Mouse (Mus musculus) liver, postnatal 0 days (tissue): Measurements from ENCODE around the gene Lrrc59. TPM values are rescaled to one million over a fixed set of nuclear protein-coding genes. Genes with fewer than 3 reads are reported as not detected.
A peak's percentile ranks its signal among the peaks of the same experiment; 100 is the strongest.

Experiments
- ATAC-seq: fragments of 200-750 bp; cut with Nextera tagmentation; 2 replicates; pipeline ENCODE4 v1.8.0; 2017; ENCODE audit warnings: mild to moderate bottlenecking, moderate library complexity
- DNase-seq: peaks from one replicate; pipeline ENCODE4 v3.0.0-alpha.2; 2016
- H3K27ac ChIP-seq: fragments of 300-500 bp; sonication (generic); 2 replicates; pipeline ENCODE4 v1.5.1; 2014; ENCODE audit warnings: antibody characterized with exemption, moderate library complexity, mild to moderate bottlenecking, low read depth
- H3K27me3 ChIP-seq: fragments of 300-500 bp; sonication (generic); 2 replicates; pipeline ENCODE4 v1.6.1; 2014; ENCODE audit warnings: low read length, control low read depth, mixed read lengths; ENCODE audit not compliant: insufficient read depth
- H3K36me3 ChIP-seq: fragments of 300-500 bp; sonication (generic); replicated peaks from 2 replicates; pipeline ENCODE4 v1.6.1; 2014; ENCODE audit warnings: mild to moderate bottlenecking, control low read depth, low read length, moderate library complexity, mixed read lengths; ENCODE audit not compliant: insufficient read depth
- H3K4me1 ChIP-seq: fragments of 300-500 bp; sonication (generic); 2 replicates; pipeline ENCODE4 v1.6.1; 2014; ENCODE audit warnings: antibody characterized with exemption, mild to moderate bottlenecking, control low read depth; ENCODE audit not compliant: insufficient read depth
- H3K4me2 ChIP-seq: fragments of 300-500 bp; sonication (generic); 2 replicates; pipeline ENCODE4 v1.6.1; 2014; ENCODE audit warnings: low read depth, mild to moderate bottlenecking, low read length, moderate library complexity, mixed read lengths
- H3K4me3 ChIP-seq: fragments of 300-500 bp; sonication (generic); 2 replicates; pipeline ENCODE4 v1.5.1; 2014; ENCODE audit warnings: low read depth, low read length
- H3K9ac ChIP-seq: fragments of 300-500 bp; sonication (generic); replicated peaks from 2 replicates; pipeline ENCODE4 v1.6.1; 2014; ENCODE audit warnings: mild to moderate bottlenecking, moderate library complexity
- H3K9me3 ChIP-seq: fragments of 300-500 bp; sonication (generic); 2 replicates; pipeline ENCODE4 v1.6.1; 2016; ENCODE audit warnings: mild to moderate bottlenecking, control low read depth, low read length, mixed read lengths
- CTCF ChIP-seq: sonication (generic); IDR thresholded peaks from 2 replicates; pipeline ENCODE4 v1.5.1; 2016; ENCODE audit warnings: antibody characterized with exemption, low read depth
- EP300 ChIP-seq: IDR thresholded peaks from 2 replicates; pipeline ENCODE4 v1.6.1; 2016; ENCODE audit warnings: antibody characterized with exemption, low read depth, mild to moderate bottlenecking
- WGBS: fragments of 180-500 bp; shearing (Covaris S2); extraction: QIAGEN DNeasy Blood & Tissue Kit; methylation state at CpG from one replicate; pipeline ENCODE4 v1.1.7; 2014; ENCODE audit not compliant: insufficient replicate concordance; 5-methylcytosine and 5-hydroxymethylcytosine counted together
- polyA plus RNA-seq: library from polyadenylated mRNA; unstranded; fragments of >200 nt; fragmentation: Nextera tagmentation; extraction: Ambion mirVana; gene quantifications from 2 replicates; pipeline ENCODE4 v1.2.1, GENCODE M21; 2015

Lrrc59 gene
- polyA plus RNA-seq, 1 experiment from 2014 or later, result 57.0 TPM

DNA sequence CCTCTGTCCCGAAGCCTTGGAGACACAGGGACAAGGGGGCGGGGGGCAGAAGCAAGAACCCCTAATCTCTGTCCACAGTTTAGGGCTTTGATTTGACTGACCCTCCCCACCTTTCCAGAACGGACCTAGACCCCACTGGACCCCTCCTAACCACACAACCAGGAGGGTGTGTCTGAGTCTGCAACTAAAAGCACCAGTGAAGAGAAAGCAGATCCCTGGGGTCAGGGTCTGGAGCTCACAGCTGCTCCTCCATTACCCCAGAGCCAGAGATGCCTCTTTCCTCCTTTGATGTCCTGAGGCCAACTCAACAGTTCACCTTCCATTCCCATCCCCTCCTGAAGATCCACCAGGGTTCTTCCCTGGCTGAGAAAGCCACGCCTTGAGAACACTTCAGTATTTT is 46.7 kb downstream of the Lrrc59 start:
- ATAC-seq (no peak), DNase-seq (no peak)
- no peak for TF ChIP-seq EP300
- no peak for TF ChIP-seq CTCF
- H3K36me3 ChIP-seq, result no peaks in the 10 kb centered on the region
- peak overlapping the region; percentile 75 for H3K4me3 ChIP-seq
- peak overlapping the region; percentile 78 for H3K4me2 ChIP-seq
- no peaks in the 10 kb centered on the region for H3K27me3 ChIP-seq
- 55% methylated on average over 4 of the region's 4 CpGs for WGBS
- H3K9ac ChIP-seq, result peak overlapping the region; percentile 86
- H3K27ac ChIP-seq, result no peak overlapping the region
- no peaks in the 10 kb centered on the region for H3K9me3 ChIP-seq
- H3K4me1 ChIP-seq, result 0 out of 2 replicates have a peak, but pooled peaks cover 8% of the 10 kb centered on the region

DNA sequence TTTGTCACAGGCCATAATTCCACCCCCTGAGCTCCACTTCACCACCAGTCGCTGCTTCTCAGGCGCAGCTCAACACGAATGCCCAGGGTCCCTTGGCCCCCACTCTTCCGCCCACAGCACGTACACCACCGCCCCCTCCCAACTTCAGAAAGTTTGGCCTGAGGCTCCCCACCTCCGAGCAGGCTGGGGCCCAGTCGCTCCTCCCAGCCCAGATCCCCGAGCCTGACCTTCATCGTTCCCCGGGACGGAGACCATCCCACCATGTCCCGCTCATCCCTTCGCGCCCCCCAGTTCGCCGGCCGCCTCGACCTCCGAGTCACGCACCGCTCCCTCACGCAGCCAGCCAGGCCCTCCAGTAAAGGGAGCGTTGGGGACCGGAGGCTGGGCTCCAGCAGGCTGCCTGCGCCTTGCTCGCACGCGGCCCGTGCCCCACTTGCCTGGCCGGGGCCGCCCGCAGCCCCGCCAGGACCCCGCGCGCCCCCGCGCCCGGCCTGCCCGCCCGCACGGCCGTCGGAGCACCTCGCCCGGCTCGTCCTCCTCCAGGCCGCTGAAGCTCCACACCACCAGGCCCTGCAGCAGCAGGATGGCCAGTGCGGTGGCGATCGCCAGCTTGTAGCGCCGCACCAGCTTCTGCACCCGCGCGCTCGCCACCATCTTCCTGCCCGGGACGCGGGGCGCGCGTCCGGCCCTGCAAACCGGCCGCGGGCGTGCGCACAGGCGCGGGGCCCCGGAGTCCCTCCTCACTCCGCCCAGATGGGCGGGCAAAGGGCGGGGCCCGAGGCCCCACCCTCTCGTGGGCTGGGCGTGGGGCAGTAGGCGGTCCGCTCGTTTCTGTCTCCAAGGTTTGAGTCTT is 47.4 kb downstream of the Lrrc59 start, which contains the start of gene Xylt2:
Xylt2 (minus strand) TSS at position 762 of the 853 bp plus-strand sequence.
- H3K27ac ChIP-seq, result 0 out of 2 replicates have a peak within 1 kb of the TSS, but pooled peaks have one; percentile 24
- TF ChIP-seq EP300 (no peak), CTCF (no peak)
- under 1% methylated on average over 58 of the region's 82 CpGs for WGBS

DNA sequence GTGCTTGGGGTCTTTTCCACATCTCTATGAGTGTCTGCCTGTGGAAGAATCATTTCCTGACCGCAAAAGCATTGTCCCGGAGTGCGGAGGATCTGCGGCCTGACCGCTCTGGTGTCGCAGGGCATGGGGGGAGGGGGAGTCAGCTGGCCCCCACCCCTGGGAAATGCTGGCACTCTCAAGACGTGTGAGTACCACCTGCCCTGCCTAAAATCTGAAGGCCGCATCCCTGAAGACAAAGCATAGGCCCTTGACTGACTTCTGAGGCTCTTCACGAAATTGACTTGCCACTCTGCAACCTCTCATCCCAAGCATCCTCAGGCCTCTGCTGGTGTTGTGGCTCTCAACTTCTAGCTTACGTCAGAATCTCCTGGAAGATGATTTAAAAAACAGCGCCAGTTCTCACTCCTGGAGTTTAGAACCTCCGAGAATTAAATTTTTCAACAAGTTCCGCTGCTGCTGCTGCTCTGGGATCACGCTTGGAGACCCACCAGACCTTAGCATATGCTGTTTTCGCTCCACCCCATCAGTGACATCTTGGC is 48.1 kb downstream of the Lrrc59 start:
- H3K27ac ChIP-seq, result no peak overlapping the region
- no peaks in the 10 kb centered on the region for H3K36me3 ChIP-seq
- 32% methylated on average over 15 of the region's 15 CpGs for WGBS
- H3K27me3 ChIP-seq, result no peaks in the 10 kb centered on the region
- H3K9me3 ChIP-seq, result no peaks in the 10 kb centered on the region
- no peak overlapping the region for H3K9ac ChIP-seq
- H3K4me2 ChIP-seq, result peak overlapping the region; percentile 78
- no peak for TF ChIP-seq CTCF
- no peak for TF ChIP-seq EP300
- no peak for DNase-seq
- H3K4me1 ChIP-seq, result 0 out of 2 replicates have a peak, but pooled peaks cover 8% of the 10 kb centered on the region
- H3K4me3 ChIP-seq, result peak overlapping the region; percentile 75
- ATAC-seq, result no peak; the same call in 1 of the 2 replicates

More for the DNA sequence above, 47.4 kb downstream of the Lrrc59 start, which contains the start of gene Xylt2:
- H3K4me1 ChIP-seq, result 0 out of 2 replicates have a peak, but pooled peaks cover 8% of the 10 kb centered on the region
- peak within 1 kb of the TSS; percentile 78 for H3K4me2 ChIP-seq
- DNase-seq, result peak; percentile 95
- H3K9me3 ChIP-seq, result no peaks in the 10 kb centered on the region
- H3K9ac ChIP-seq, result peak within 1 kb of the TSS; percentile 86
- peak; percentile 98 for ATAC-seq
- H3K36me3 ChIP-seq, result no peaks in the 10 kb centered on the region
- peak within 1 kb of the TSS; percentile 75 for H3K4me3 ChIP-seq
- no peaks in the 10 kb centered on the region for H3K27me3 ChIP-seq

DNA sequence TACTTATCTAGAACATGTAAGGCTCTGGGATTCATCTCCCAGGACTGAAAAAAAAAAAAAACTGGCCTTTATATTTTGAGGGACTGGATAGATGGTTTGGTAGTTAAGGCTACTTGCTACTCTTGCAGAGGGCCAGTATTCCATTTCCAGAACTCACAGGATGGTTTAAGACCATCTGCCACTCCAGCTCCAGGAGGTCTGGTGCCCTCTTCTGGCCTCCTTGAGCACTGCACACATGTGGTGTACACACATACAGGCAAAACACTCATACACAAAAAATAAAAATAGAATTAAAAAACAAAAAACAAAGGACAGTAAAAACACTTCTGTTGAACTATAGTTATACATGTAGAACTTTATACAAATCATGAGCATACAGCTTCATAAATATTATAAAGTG is 51.1 kb downstream of the Lrrc59 start:
- H3K9me3 ChIP-seq, result no peaks in the 10 kb centered on the region
- H3K9ac ChIP-seq, result no peak overlapping the region
- 0 out of 2 replicates have a peak, but pooled peaks cover 6% of the 10 kb centered on the region for H3K4me1 ChIP-seq
- H3K4me3 ChIP-seq, result no peak overlapping the region
- TF ChIP-seq EP300, result no peak
- peak; percentile 43 for TF ChIP-seq CTCF
- H3K36me3 ChIP-seq, result no peaks in the 10 kb centered on the region
- no peak for ATAC-seq
- no peak for DNase-seq
- no peak overlapping the region for H3K4me2 ChIP-seq
- no peaks in the 10 kb centered on the region for H3K27me3 ChIP-seq
- H3K27ac ChIP-seq, result no peak overlapping the region

DNA sequence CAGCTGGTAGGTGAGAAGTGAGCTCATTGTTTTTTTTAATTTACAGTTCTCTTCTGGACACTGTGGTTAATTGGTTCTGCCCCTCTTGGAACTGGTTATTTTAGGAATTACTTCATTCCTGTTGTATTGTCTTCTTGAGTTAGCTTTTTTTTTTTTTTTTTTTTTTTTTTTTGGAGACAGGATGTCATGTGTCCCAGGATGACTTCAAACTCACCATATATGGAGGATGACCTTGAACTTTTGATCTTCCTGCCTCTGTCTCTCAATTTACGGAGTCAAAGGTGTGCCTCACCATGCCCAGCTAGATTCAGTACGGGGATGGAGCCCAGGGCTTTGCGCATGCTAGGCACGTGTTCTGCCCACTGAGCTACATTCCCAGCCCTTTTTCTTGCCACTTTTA is 52.1 kb downstream of the Lrrc59 start:
- 71% methylated on average over 4 of the region's 4 CpGs for WGBS
- no peak overlapping the region for H3K9ac ChIP-seq
- no peak overlapping the region for H3K4me2 ChIP-seq
- no peaks in the 10 kb centered on the region for H3K4me1 ChIP-seq
- H3K27ac ChIP-seq, result no peak overlapping the region
- DNase-seq (no peak), ATAC-seq (no peak)
- no peak overlapping the region for H3K4me3 ChIP-seq
- H3K27me3 ChIP-seq, result no peaks in the 10 kb centered on the region
- no peaks in the 10 kb centered on the region for H3K9me3 ChIP-seq
- H3K36me3 ChIP-seq, result no peaks in the 10 kb centered on the region
- TF ChIP-seq CTCF, result no peak
- TF ChIP-seq EP300, result no peak

DNA sequence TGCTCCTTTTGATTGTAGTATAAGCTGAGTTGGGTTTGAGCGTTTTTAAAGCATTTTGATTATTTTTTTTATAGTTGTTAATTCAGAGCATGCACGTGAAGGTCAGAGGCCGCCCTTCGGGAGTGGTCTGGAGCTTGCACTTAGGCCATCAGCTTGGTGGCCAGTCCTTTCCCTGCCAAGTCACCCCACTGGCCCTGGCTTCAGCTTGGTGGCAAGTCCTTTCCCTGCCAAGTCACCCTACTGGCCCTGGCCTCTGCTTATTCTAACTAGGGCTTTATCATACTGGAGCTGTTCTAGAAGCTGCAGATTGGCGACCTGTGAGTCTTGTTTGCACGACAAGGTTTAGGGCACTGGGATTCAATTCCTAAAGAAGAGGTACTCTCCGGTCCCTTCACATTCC is 52.9 kb downstream of the Lrrc59 start:
- Histone ChIP-seq H3K4me1 (no peaks in the 10 kb centered on the region), H3K9me3 (no peaks in the 10 kb centered on the region), H3K4me3 (no peak overlapping the region), H3K9ac (no peak overlapping the region), H3K27me3 (no peaks in the 10 kb centered on the region), H3K36me3 (no peaks in the 10 kb centered on the region), H3K27ac (no peak overlapping the region), H3K4me2 (no peak overlapping the region)
- DNase-seq (no peak), ATAC-seq (no peak)
- WGBS, result 76% methylated on average over 7 of the region's 7 CpGs
- TF ChIP-seq CTCF (no peak), EP300 (no peak)
